Mouse (Mus musculus) G1E (cell line): ENCODE measurements at regions not wholly inside any gene's neighbourhood (a gene's known extent, or its start where the extent isn't known, plus 50 kb on each side); places are given as distances from the start of the nearest gene placed in this dataset.
A peak's percentile ranks its signal among the peaks of the same experiment; 100 is the strongest.

ENCODE experiments used
- ATAC-seq: 2 replicates; pipeline ENCODE4 v1.8.0; 2016; ENCODE audit warnings: mild to moderate bottlenecking; ENCODE audit not compliant: insufficient number of reproducible peaks, poor library complexity, low FRiP score, severe bottlenecking; ENCODE audit errors: extremely low read depth
- DNase-seq: peaks from one replicate; pipeline ENCODE4 v3.0.0; 2012; ENCODE audit warnings: low spot score
- H3K27me3 ChIP-seq: 2 replicates; pipeline ENCODE4 v1.6.1; 2012; ENCODE audit warnings: mild to moderate bottlenecking, low read length, inconsistent platforms; ENCODE audit not compliant: insufficient read depth
- H3K36me3 ChIP-seq: replicated peaks from 2 replicates; pipeline ENCODE3; 2012; ENCODE audit warnings: mild to moderate bottlenecking, inconsistent platforms
- H3K4me1 ChIP-seq: 2 replicates; pipeline ENCODE4 v1.6.1; 2012; ENCODE audit warnings: low read depth, low read length, inconsistent platforms, mixed read lengths; ENCODE audit not compliant: insufficient read depth
- H3K4me3 ChIP-seq: 2 replicates; pipeline ENCODE4 v1.5.1; 2012; ENCODE audit warnings: low read depth, mild to moderate bottlenecking, inconsistent platforms, low read length, moderate library complexity, mixed read lengths
- H3K9me3 ChIP-seq: replicated peaks from 2 replicates; pipeline ENCODE4 v1.6.1; 2012; ENCODE audit warnings: inconsistent platforms
- CTCF ChIP-seq: IDR thresholded peaks from 2 replicates; pipeline ENCODE4 v1.5.1; 2012; ENCODE audit warnings: low read depth, low read length, inconsistent platforms, mixed read lengths
- GATA1 ChIP-seq: IDR thresholded peaks from 2 replicates; pipeline ENCODE4 v1.6.1; 2012; ENCODE audit warnings: borderline replicate concordance, low read length, inconsistent platforms, mixed read lengths
- GATA2 ChIP-seq: IDR thresholded peaks from 2 replicates; pipeline ENCODE4 v1.6.1; 2012; ENCODE audit warnings: low read depth, low read length, inconsistent platforms, borderline replicate concordance
- POLR2AphosphoS5 ChIP-seq: IDR thresholded peaks from 2 replicates; pipeline ENCODE4 v1.6.1; 2012; ENCODE audit warnings: low read depth, low read length, inconsistent platforms; ENCODE audit not compliant: insufficient replicate concordance
- TAL1 ChIP-seq: conservative IDR thresholded peaks from 2 replicates; pipeline ENCODE4 v1.6.1; 2012; ENCODE audit warnings: low read depth, low read length, inconsistent platforms, mixed read lengths

DNA sequence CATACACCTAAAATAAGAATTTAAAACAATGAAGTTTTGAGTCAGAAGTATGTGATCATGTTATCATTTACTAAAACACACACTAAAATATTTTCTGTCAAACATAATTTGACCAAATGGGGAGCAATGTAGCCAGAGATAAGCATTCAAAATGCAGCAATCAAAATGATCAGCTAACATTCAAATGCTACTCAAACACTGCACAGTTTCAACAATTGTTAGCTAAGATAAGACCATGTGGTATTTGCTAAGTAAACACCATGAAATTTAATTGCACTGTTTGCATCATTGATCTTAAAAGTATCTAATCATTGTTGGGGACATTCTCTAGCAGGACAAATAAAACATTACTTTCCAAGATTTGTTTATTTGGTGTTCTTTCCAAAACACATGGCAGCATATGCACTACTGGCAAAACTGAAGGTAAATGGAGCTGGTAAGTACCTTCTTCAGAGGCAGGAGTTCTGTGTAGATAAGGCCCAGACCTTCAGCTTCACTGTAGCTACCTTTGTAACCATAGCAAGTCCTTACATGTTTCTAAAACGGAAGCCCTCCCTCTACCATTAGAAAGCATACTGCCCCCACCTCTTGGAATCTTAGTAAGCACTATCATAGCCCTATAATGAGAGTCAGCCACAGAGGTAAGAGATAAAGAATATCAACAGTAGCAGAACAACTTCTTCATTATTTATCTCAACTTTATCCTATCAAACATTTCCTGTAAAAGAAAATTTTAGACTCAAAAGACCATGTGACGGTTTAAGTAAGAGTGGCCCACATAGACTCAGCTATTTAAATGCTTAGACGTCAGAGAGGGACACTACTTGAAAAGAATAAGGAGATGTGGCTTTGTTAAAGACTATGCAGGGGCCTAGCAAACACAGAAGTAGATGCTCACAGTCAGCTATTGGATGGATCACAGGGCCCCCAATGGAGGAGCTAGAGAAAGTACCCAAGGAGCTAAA, 116.3 kb upstream of the Irak1bp1 start:
- DNase-seq: peak; percentile 3
- TF ChIP-seq TAL1: peak; percentile 39
- TF ChIP-seq GATA2: no peak
- TF ChIP-seq CTCF: no peak
- no peaks in the 10 kb centered on the region for H3K9me3 ChIP-seq
- H3K4me1 ChIP-seq: peaks cover 34% of the 10 kb centered on the region
- ATAC-seq: peak; percentile 88
- no peaks in the 10 kb centered on the region for H3K36me3 ChIP-seq
- H3K4me3 ChIP-seq: no peak overlapping the region; the same call in 1 of the 2 replicates
- no peaks in the 10 kb centered on the region for H3K27me3 ChIP-seq

DNA sequence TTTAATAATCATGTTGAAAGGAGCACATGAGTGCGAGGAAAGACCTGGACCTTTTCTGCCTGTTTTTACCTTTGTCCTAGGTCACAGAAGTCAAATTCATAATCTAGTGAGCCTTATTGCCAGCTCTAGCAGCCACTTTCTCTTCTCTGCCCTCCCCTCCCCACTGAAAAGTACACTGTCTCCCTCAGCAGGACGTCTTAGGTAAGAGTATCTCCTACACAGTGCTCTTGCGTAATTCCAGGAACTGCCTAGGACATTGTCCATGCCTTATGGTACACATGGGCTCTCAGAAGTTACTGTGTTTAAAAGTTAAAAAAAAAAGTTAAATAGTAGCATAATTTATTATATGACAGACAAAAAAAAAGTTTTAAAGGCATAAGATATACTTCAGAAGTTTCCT, 100.7 kb upstream of the Irak1bp1 start:
- DNase-seq (no peak), ATAC-seq (peak; percentile 54)
- no peaks in the 10 kb centered on the region for H3K9me3 ChIP-seq
- TF ChIP-seq GATA2: no peak
- no peaks in the 10 kb centered on the region for H3K36me3 ChIP-seq
- no peaks in the 10 kb centered on the region for H3K27me3 ChIP-seq
- no peak overlapping the region for H3K4me3 ChIP-seq
- peaks cover 5% of the 10 kb centered on the region; the same call in 1 of the 2 replicates for H3K4me1 ChIP-seq

DNA sequence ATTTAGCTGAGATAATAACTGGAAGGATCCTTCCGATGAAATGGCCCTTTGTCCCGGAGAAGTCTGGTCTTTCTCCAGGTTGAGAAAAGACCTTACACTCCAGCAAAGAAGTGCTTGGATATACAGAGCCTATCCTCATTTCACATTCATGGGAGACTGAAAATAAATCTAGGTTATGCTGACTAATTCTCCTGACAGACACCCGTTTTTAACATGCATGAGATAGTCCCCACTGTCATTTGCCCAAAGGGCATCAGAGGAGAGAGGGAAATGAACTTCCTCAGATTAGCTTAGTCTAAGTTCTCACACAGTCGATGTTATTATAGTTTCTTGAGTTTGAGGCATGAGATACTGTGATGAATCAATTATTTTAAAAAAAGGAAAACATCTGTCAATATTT, 99.7 kb upstream of the Irak1bp1 start:
- Histone ChIP-seq H3K36me3 (no peaks in the 10 kb centered on the region), H3K9me3 (no peaks in the 10 kb centered on the region), H3K4me3 (no peak overlapping the region), H3K4me1 (peaks cover 5% of the 10 kb centered on the region; the same call in 1 of the 2 replicates), H3K27me3 (no peaks in the 10 kb centered on the region)
- TF ChIP-seq POLR2AphosphoS5 (no peak), CTCF (no peak), TAL1 (no peak), GATA1 (no peak), GATA2 (no peak)
- DNase-seq: no peak
- ATAC-seq: no peak

DNA sequence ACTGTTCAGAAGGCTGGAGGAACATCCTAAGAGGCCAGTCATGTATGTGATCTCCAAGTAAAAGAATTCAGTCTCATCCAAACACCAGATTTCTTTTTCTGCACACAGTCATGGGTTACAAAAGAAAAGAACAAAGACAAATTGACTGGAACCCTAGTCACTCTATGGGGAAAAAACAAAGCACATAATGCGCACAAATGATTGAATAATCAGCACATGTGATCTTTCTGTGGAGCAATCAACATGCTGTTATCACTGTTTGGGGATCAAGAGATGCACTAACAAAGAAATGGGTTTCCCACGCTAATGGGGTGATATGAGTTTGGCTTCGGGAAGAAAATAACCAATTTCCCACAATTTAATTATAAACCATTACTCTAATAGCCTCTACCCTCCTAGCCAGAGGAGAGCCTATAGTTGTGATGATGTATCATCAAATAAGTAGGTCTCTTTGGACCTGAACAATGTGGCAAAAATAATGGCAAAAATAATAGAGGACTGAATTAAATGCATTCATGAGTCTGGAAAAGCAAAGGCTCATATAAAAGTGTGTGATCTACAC, 96.2 kb upstream of the Irak1bp1 start:
- no peaks in the 10 kb centered on the region for H3K27me3 ChIP-seq
- TF ChIP-seq POLR2AphosphoS5 (no peak), CTCF (no peak), GATA2 (no peak), GATA1 (no peak), TAL1 (no peak)
- DNase-seq (no peak), ATAC-seq (no peak)
- no peaks in the 10 kb centered on the region for H3K36me3 ChIP-seq
- no peaks in the 10 kb centered on the region for H3K9me3 ChIP-seq
- H3K4me1 ChIP-seq: peaks cover 5% of the 10 kb centered on the region; the same call in 1 of the 2 replicates
- H3K4me3 ChIP-seq: no peak overlapping the region

DNA sequence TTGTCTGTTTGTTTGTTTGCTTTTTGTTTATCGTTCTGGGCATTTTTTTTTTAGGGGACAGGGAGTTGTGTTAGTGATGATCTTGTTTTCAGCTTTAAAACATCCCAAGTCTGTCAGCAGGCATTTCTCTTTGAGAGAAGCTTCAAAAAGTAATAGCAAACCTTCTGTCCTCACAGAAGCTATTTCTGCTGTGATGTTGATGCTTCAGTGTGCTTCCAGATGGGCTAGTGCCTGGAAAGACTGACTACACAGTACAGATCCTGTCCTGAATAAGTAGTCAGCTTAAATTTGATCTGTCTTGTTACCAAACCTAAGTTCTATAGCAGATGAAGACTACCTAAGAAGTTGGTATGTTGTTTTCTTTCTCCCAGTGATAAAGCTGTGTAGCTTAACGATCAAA, 94.4 kb upstream of the Irak1bp1 start:
- no peaks in the 10 kb centered on the region for H3K9me3 ChIP-seq
- H3K27me3 ChIP-seq: no peaks in the 10 kb centered on the region
- no peaks in the 10 kb centered on the region for H3K4me1 ChIP-seq
- no peak for ATAC-seq
- H3K36me3 ChIP-seq: no peaks in the 10 kb centered on the region
- no peak for DNase-seq
- H3K4me3 ChIP-seq: no peak overlapping the region
- TF ChIP-seq POLR2AphosphoS5 (no peak), TAL1 (no peak), GATA2 (no peak), GATA1 (no peak), CTCF (no peak)

DNA sequence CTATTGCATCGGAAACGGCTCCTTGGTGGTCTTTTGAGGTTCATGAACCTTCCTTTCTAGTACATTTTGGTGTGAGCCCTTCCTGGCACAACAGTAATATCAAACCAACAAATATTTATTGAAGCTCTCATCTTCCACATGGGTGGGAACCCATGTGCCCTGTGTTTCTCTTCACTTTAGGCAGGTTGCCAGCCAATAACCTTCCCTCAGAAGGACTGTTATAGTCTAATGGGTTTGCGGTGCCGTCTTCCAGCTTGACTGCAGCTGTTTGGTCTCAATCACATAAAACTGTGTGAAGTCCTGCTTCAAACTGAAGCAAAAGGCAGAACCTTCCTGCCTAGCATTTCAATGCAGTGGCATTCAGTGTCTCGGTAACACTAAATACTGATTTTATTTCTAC, 69.4 kb upstream of the Irak1bp1 start:
- Histone ChIP-seq H3K27me3 (no peaks in the 10 kb centered on the region), H3K36me3 (no peaks in the 10 kb centered on the region), H3K9me3 (no peaks in the 10 kb centered on the region), H3K4me3 (no peak overlapping the region), H3K4me1 (no peaks in the 10 kb centered on the region)
- DNase-seq (no peak), ATAC-seq (no peak)
- TF ChIP-seq POLR2AphosphoS5: no peak
- TF ChIP-seq CTCF: no peak
- no peak for TF ChIP-seq GATA2
- TF ChIP-seq TAL1: no peak
- TF ChIP-seq GATA1: no peak
